In genomic region chr5:50026148-50026547, GRCm38 (mm10) we compare ENCODE assay signal across 20 mouse cellular contexts. TPM values are rescaled to one million over a fixed set of nuclear protein-coding genes. Genes with fewer than 3 reads are reported as not detected.
DNase-seq lines count a peak whose midpoint lies in the region; ATAC-seq lines count a peak whose summit lies in the region.
"Had no signal": no experiment of that assay in that cellular context is flagged by ENCODE, and none has a peak within 500 bp of the region (broad histone marks: within the 10 kb centered on the region; RNA-seq: fewer than 3 reads in every experiment).

No protein-coding gene starts in this region.

- peak; percentile 43; the same call in 1 of the 2 replicates for ATAC-seq in liver, embryonic 13.5 days (ENCODE audit: low read depth)
- peak; percentile 43; the same call in 1 of the 2 replicates for ATAC-seq in megakaryocyte, adult 5-6 weeks (ENCODE audit: poor library complexity, severe bottlenecking)
- ATAC-seq in frontal cortex, adult (ENCODE audit: low TSS enrichment), result no peak
- ATAC-seq: forebrain, embryonic 14.5 days had no signal

- H3K4me2 ChIP-seq in liver, embryonic 13.5 days, result no peak overlapping the region
- H3K4me2 ChIP-seq: embryonic facial prominence, embryonic 15.5 days; hindbrain, embryonic 13.5 days had no signal

- DNase-seq in heart, adult 11 months, result peak; percentile 78
- DNase-seq in heart, embryonic 10.5 days (ENCODE audit: low spot score), result no peak
- no peak for DNase-seq in liver, embryonic 13.5 days
- DNase-seq in liver, result no peak
- peak; percentile 31 for DNase-seq in naive thymus-derived CD4-positive, alpha-beta T cell, adult 2 months (ENCODE audit: low read depth)
- DNase-seq in urinary bladder, postnatal 14 days (ENCODE audit: low spot score), result no peak
- DNase-seq: adrenal gland, postnatal 10 days; cerebellum, adult 11-12 months; cerebellum, adult 9-11 months; embryo, embryonic 11 days; heart, postnatal 10 days; heart, postnatal 4 days had no signal

- peaks cover 21% of the 10 kb centered on the region for H3K36me3 ChIP-seq in heart, embryonic 10.5 days
- 0 out of 2 replicates have a peak, but pooled peaks cover 7% of the 10 kb centered on the region for H3K36me3 ChIP-seq in liver, embryonic 13.5 days

- no peak overlapping the region for H3K4me3 ChIP-seq in heart, embryonic 10.5 days
- no peak overlapping the region for H3K4me3 ChIP-seq in liver, embryonic 13.5 days (replicated peaks)
- H3K4me3 ChIP-seq: embryonic facial prominence, embryonic 15.5 days; erythroblast, embryonic 14.5 days; forebrain, embryonic 10.5 days; hindbrain, embryonic 13.5 days had no signal

- H3K27ac ChIP-seq in heart, embryonic 10.5 days, result no peak overlapping the region
- H3K27ac ChIP-seq in liver, embryonic 13.5 days, result no peak overlapping the region
- H3K27ac ChIP-seq: embryonic facial prominence, embryonic 15.5 days; forebrain, embryonic 10.5 days had no signal

- WGBS in heart, embryonic 10.5 days, result 65% methylated on average over 3 of the region's 3 CpGs
- 27% methylated on average over 3 of the region's 3 CpGs for WGBS in liver, embryonic 13.5 days (ENCODE audit: insufficient replicate concordance)

- peaks cover 29% of the 10 kb centered on the region for H3K4me1 ChIP-seq in heart, embryonic 10.5 days
- peaks cover 42% of the 10 kb centered on the region for H3K4me1 ChIP-seq in liver, embryonic 13.5 days (replicated peaks)

- H3K27me3 ChIP-seq in heart, embryonic 10.5 days (ENCODE audit: insufficient read depth, poor library complexity, severe bottlenecking), result no peaks in the 10 kb centered on the region
- no peaks in the 10 kb centered on the region for H3K27me3 ChIP-seq in liver, embryonic 13.5 days
- H3K27me3 ChIP-seq: embryonic facial prominence, embryonic 15.5 days; hindbrain, embryonic 13.5 days had no signal

- no peaks in the 10 kb centered on the region for H3K9me3 ChIP-seq in heart, embryonic 10.5 days
- H3K9me3 ChIP-seq in liver, embryonic 13.5 days (replicated peaks), result no peaks in the 10 kb centered on the region
- H3K9me3 ChIP-seq: embryonic facial prominence, embryonic 15.5 days; forebrain, embryonic 10.5 days; hindbrain, embryonic 13.5 days had no signal

- no peak overlapping the region for H3K9ac ChIP-seq in liver, embryonic 13.5 days
- H3K9ac ChIP-seq: embryonic facial prominence, embryonic 15.5 days; hindbrain, embryonic 13.5 days had no signal

RNA-seq across cellular contexts. Expression of gene Adgra3, which starts 32.7 kb away (rescaled TPM):
- 19.2 and 26.6 TPM in 2 replicates for polyA plus RNA-seq in heart, embryonic 10.5 days (2016; fragmentation: Nextera tagmentation; extraction: Ambion mirVana)
- 4.6 and 4.9 TPM in 2 replicates for polyA plus RNA-seq in liver, embryonic 13.5 days (2015; fragmentation: Nextera tagmentation; extraction: Ambion mirVana)
- total RNA-seq in megakaryocyte, adult 5-6 weeks (2015), result 0.22 and 1.6 TPM in 2 replicates
- 0.22 and 1.2 TPM in 2 replicates for total RNA-seq in megakaryocyte, adult 5-6 weeks (2017)
- total RNA-seq: MEL had no signal

Comparison
In these comparisons a context has a peak if more than half of its experiments do, and no peak if none do; other contexts are left out.
1. DNase-seq: peak in heart, adult 11 months (single experiment) and naive thymus-derived CD4-positive, alpha-beta T cell, adult 2 months (single experiment); none in heart, embryonic 10.5 days (single experiment), liver, embryonic 13.5 days (single experiment), liver (single experiment) and urinary bladder, postnatal 14 days (single experiment).